Mouse (Mus musculus): ENCODE data around the gene Cyp2d10. TPM values are rescaled to one million over a fixed set of nuclear protein-coding genes. Genes with fewer than 3 reads are reported as not detected.
"Not testable (repeated sequence)": the region's sequence is repeated elsewhere in the genome, so short reads cannot be mapped to it uniquely, and the experiment has no call there.

Gene Cyp2d10
- not detected in 2 replicates for polyA plus RNA-seq (2015; fragmentation: Nextera tagmentation; extraction: Ambion mirVana)

GRCm38 (mm10) chr15:82406981-82407380 is at the start of gene Cyp2d10:
Cyp2d10 (minus strand) TSS chr15:82407195.
- no peak within 1 kb of the TSS for H3K27ac ChIP-seq (replicated peaks)
- 94% methylated on average over 6 of the region's 6 CpGs for WGBS
- H3K9ac ChIP-seq: no peak within 1 kb of the TSS
- no peak within 1 kb of the TSS for H3K4me2 ChIP-seq
- H3K36me3 ChIP-seq: no peaks in the 10 kb centered on the region
- H3K4me1 ChIP-seq (replicated peaks): no peaks in the 10 kb centered on the region
- H3K27me3 ChIP-seq: no peaks in the 10 kb centered on the region
- H3K9me3 ChIP-seq: no peaks in the 10 kb centered on the region
- no peak for ATAC-seq (ENCODE audit: low read depth)
- H3K4me3 ChIP-seq: no peak within 1 kb of the TSS

GRCm38 (mm10) chr15:82456086-82456790 is 49.2 kb upstream of the Cyp2d10 start:
- not testable (repeated sequence) for H3K9me3 ChIP-seq; H3K4me2 ChIP-seq; H3K4me1 ChIP-seq (replicated peaks); H3K36me3 ChIP-seq; H3K4me3 ChIP-seq; ATAC-seq (ENCODE audit: low read depth); H3K27me3 ChIP-seq; H3K9ac ChIP-seq; H3K27ac ChIP-seq (replicated peaks)
- 89% methylated on average over 6 of the region's 6 CpGs for WGBS

GRCm38 (mm10) chr15:82453501-82453900 is 46.5 kb upstream of the Cyp2d10 start:
- ATAC-seq (ENCODE audit: low read depth); H3K4me1 ChIP-seq (replicated peaks); H3K36me3 ChIP-seq; H3K27me3 ChIP-seq; H3K9ac ChIP-seq; H3K4me3 ChIP-seq; H3K4me2 ChIP-seq; H3K9me3 ChIP-seq; H3K27ac ChIP-seq (replicated peaks): not testable (repeated sequence)
- 85% methylated on average over 6 of the region's 6 CpGs for WGBS

- WGBS: 89% methylated on average over 1 of the region's 1 CpGs
Observed at GRCm38 (mm10) chr15:82452133-82452532, 45.1 kb upstream of the Cyp2d10 start.

GRCm38 (mm10) chr15:82450045-82450444 is 43.0 kb upstream of the Cyp2d10 start:
- H3K9me3 ChIP-seq; ATAC-seq (ENCODE audit: low read depth); H3K36me3 ChIP-seq; H3K27ac ChIP-seq (replicated peaks); H3K9ac ChIP-seq; H3K4me1 ChIP-seq (replicated peaks); H3K27me3 ChIP-seq; H3K4me3 ChIP-seq; H3K4me2 ChIP-seq: not testable (repeated sequence)
- 77% methylated on average over 2 of the region's 2 CpGs for WGBS

More at GRCm38 (mm10) chr15:82452133-82452532, 45.1 kb upstream of the Cyp2d10 start:
- H3K4me3 ChIP-seq; H3K4me1 ChIP-seq (replicated peaks); H3K4me2 ChIP-seq; H3K27ac ChIP-seq (replicated peaks); H3K9ac ChIP-seq; H3K27me3 ChIP-seq; H3K9me3 ChIP-seq; H3K36me3 ChIP-seq; ATAC-seq (ENCODE audit: low read depth): not testable (repeated sequence)

GRCm38 (mm10) chr15:82445196-82445595 is 38.2 kb upstream of the Cyp2d10 start:
- no peak for ATAC-seq (ENCODE audit: low read depth)
- H3K27me3 ChIP-seq: no peaks in the 10 kb centered on the region
- no peak overlapping the region for H3K4me3 ChIP-seq
- no peak overlapping the region for H3K9ac ChIP-seq
- 67% methylated on average over 8 of the region's 8 CpGs for WGBS
- no peaks in the 10 kb centered on the region for H3K9me3 ChIP-seq
- H3K36me3 ChIP-seq: no peaks in the 10 kb centered on the region
- no peak overlapping the region for H3K4me2 ChIP-seq
- no peaks in the 10 kb centered on the region for H3K4me1 ChIP-seq (replicated peaks)
- H3K27ac ChIP-seq (replicated peaks): no peak overlapping the region

- no peak for ATAC-seq (ENCODE audit: low read depth)
- H3K9ac ChIP-seq: no peak overlapping the region
- H3K4me3 ChIP-seq: no peak overlapping the region
- H3K27me3 ChIP-seq: no peaks in the 10 kb centered on the region
- H3K4me1 ChIP-seq (replicated peaks): no peaks in the 10 kb centered on the region
- no peak overlapping the region for H3K4me2 ChIP-seq
- H3K9me3 ChIP-seq: no peaks in the 10 kb centered on the region
- H3K36me3 ChIP-seq: no peaks in the 10 kb centered on the region
- no peak overlapping the region for H3K27ac ChIP-seq (replicated peaks)
- 89% methylated on average over 3 of the region's 3 CpGs for whole genome bisulfite sequencing
Observed at GRCm38 (mm10) chr15:82443658-82444057, 36.7 kb upstream of the Cyp2d10 start.

GRCm38 (mm10) chr15:82437975-82438617 is 31.1 kb upstream of the Cyp2d10 start:
- Histone ChIP-seq H3K36me3 (no peaks in the 10 kb centered on the region), H3K27me3 (no peaks in the 10 kb centered on the region), H3K9ac (no peak overlapping the region), H3K4me1 (replicated peaks) (no peaks in the 10 kb centered on the region), H3K4me2 (no peak overlapping the region), H3K27ac (replicated peaks) (no peak overlapping the region), H3K4me3 (no peak overlapping the region), H3K9me3 (peaks cover 7% of the 10 kb centered on the region; the same call in 1 of the 2 replicates)
- WGBS: 72% methylated on average over 5 of the region's 5 CpGs
- no peak for ATAC-seq (ENCODE audit: low read depth)

- Histone ChIP-seq H3K9ac (no peak overlapping the region), H3K4me2 (no peak overlapping the region), H3K36me3 (no peaks in the 10 kb centered on the region), H3K27me3 (no peaks in the 10 kb centered on the region), H3K4me3 (no peak overlapping the region), H3K27ac (replicated peaks) (no peak overlapping the region), H3K4me1 (replicated peaks) (no peaks in the 10 kb centered on the region), H3K9me3 (peaks cover 8% of the 10 kb centered on the region; the same call in 1 of the 2 replicates)
- no peak for ATAC-seq (ENCODE audit: low read depth)
- WGBS: 93% methylated on average over 2 of the region's 2 CpGs
Observed at GRCm38 (mm10) chr15:82435606-82436005, 28.6 kb upstream of the Cyp2d10 start.

- 83% methylated on average over 3 of the region's 3 CpGs for WGBS
Observed at GRCm38 (mm10) chr15:82435011-82435410, 28.0 kb upstream of the Cyp2d10 start.

GRCm38 (mm10) chr15:82434541-82434940 is 27.5 kb upstream of the Cyp2d10 start:
- H3K4me2 ChIP-seq: no peak overlapping the region
- 93% methylated on average over 3 of the region's 3 CpGs for WGBS
- H3K4me1 ChIP-seq (replicated peaks): no peaks in the 10 kb centered on the region
- H3K27ac ChIP-seq (replicated peaks): no peak overlapping the region
- no peaks in the 10 kb centered on the region for H3K27me3 ChIP-seq
- ATAC-seq (ENCODE audit: low read depth): no peak
- no peak overlapping the region for H3K9ac ChIP-seq
- peaks cover 18% of the 10 kb centered on the region for H3K9me3 ChIP-seq
- H3K36me3 ChIP-seq: no peaks in the 10 kb centered on the region
- no peak overlapping the region for H3K4me3 ChIP-seq

More at GRCm38 (mm10) chr15:82435011-82435410, 28.0 kb upstream of the Cyp2d10 start:
- no peaks in the 10 kb centered on the region for H3K36me3 ChIP-seq
- H3K4me1 ChIP-seq (replicated peaks): no peaks in the 10 kb centered on the region
- no peak overlapping the region for H3K27ac ChIP-seq (replicated peaks)
- ATAC-seq (ENCODE audit: low read depth): no peak
- no peak overlapping the region for H3K4me3 ChIP-seq
- H3K9me3 ChIP-seq: peaks cover 14% of the 10 kb centered on the region; the same call in 1 of the 2 replicates
- no peaks in the 10 kb centered on the region for H3K27me3 ChIP-seq
- H3K4me2 ChIP-seq: no peak overlapping the region
- H3K9ac ChIP-seq: no peak overlapping the region

- Histone ChIP-seq H3K4me3 (no peak overlapping the region), H3K4me1 (replicated peaks) (no peaks in the 10 kb centered on the region), H3K9me3 (peaks cover 18% of the 10 kb centered on the region), H3K9ac (no peak overlapping the region), H3K27me3 (no peaks in the 10 kb centered on the region), H3K27ac (replicated peaks) (no peak overlapping the region), H3K4me2 (no peak overlapping the region), H3K36me3 (no peaks in the 10 kb centered on the region)
- ATAC-seq (ENCODE audit: low read depth): no peak
- 96% methylated on average over 3 of the region's 3 CpGs for WGBS
Observed at GRCm38 (mm10) chr15:82433621-82434020, 26.6 kb upstream of the Cyp2d10 start.
